Mouse (Mus musculus): ENCODE measurements around the gene Rmi2.

DNA sequence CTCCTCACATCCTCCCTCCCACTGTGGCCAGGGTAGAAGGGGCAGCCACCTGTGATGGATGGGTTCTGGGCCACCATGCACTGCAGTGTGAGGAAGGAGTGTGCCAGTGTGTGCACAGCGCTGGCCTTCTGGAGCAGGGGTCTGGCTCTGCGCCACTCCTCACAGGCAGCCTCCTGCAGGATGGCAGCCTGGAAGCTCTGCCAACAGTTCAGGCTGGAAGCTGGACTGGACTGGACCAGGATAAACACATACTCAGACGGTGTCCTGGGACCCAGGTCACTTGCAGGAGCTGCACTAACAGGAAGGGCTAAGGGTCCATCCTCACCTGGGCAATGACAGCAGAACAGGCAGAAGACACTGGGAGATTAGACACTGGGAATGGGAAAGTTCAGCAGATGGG, 98.5 kb downstream of the Rmi2 start:
- TF ChIP-seq TAL1 (conservative IDR thresholded peaks at IDR 0.05; ENCODE audit: low read depth, low read length) (no peak), CTCF (IDR thresholded peaks at IDR 0.05; ENCODE audit: low read depth, low read length) (no peak), GATA1 (IDR thresholded peaks at IDR 0.05; ENCODE audit: borderline replicate concordance, low read length) (no peak)
